Mouse (Mus musculus): ENCODE results near the gene Samd14.
A peak's percentile ranks its signal among the peaks of the same experiment; 100 is the strongest.

The Samd14 gene

GRCm38 (mm10) chr11:94989562-94990017, 20.1 kb upstream of the Samd14 start:
- DNase-seq (ENCODE audit: low spot score in 2 of 2): peak; percentile 64 to 72

GRCm38 (mm10) chr11:94990102-94990748, 19.5 kb upstream of the Samd14 start:
- DNase-seq (ENCODE audit: low spot score in 2 of 2): no peak

GRCm38 (mm10) chr11:94990749-94991577, 18.7 kb upstream of the Samd14 start, which contains the start of gene Ppp1r9b:
TSS of gene Ppp1r9b (plus strand) at chr11:94991035.
- peak; percentile 87 to 92 for DNase-seq (ENCODE audit: low spot score in 2 of 2)

GRCm38 (mm10) chr11:94991641-94992479, 17.8 kb upstream of the Samd14 start:
- peak; percentile 54 to 64 for DNase-seq (ENCODE audit: low spot score in 2 of 2)

GRCm38 (mm10) chr11:94992480-94992753, 17.3 kb upstream of the Samd14 start:
- no peak for DNase-seq (ENCODE audit: low spot score in 2 of 2)

GRCm38 (mm10) chr11:94992754-94993606, 16.7 kb upstream of the Samd14 start:
- peak in 1 of 2 experiments; percentile 44 for DNase-seq (ENCODE audit: low spot score in 2 of 2)

- no peak for DNase-seq (ENCODE audit: low spot score in 2 of 2)
Observed at GRCm38 (mm10) chr11:94994208-94994814, 15.4 kb upstream of the Samd14 start.

GRCm38 (mm10) chr11:94994947-94995772, 14.5 kb upstream of the Samd14 start:
- no peak for DNase-seq (ENCODE audit: low spot score in 2 of 2)

- DNase-seq (ENCODE audit: low spot score in 2 of 2): no peak
Observed at GRCm38 (mm10) chr11:94996101-94996500, 13.6 kb upstream of the Samd14 start.

GRCm38 (mm10) chr11:94996984-94997383, 12.7 kb upstream of the Samd14 start:
- no peak for DNase-seq (ENCODE audit: low spot score in 2 of 2)

GRCm38 (mm10) chr11:94997596-94997995, 12.1 kb upstream of the Samd14 start:
- no peak for DNase-seq (ENCODE audit: low spot score in 2 of 2)

GRCm38 (mm10) chr11:94998041-94998531, 11.6 kb upstream of the Samd14 start:
- DNase-seq (ENCODE audit: low spot score in 2 of 2): peak; percentile 97

- DNase-seq (ENCODE audit: low spot score in 2 of 2): no peak
Observed at GRCm38 (mm10) chr11:95000128-95000527, 9.6 kb upstream of the Samd14 start.

- peak; percentile 70 to 73 for DNase-seq (ENCODE audit: low spot score in 2 of 2)
Observed at GRCm38 (mm10) chr11:95000548-95000947, 9.1 kb upstream of the Samd14 start.

- DNase-seq (ENCODE audit: low spot score in 2 of 2): peak; percentile 61 to 72
Observed at GRCm38 (mm10) chr11:95001058-95001457, 8.6 kb upstream of the Samd14 start.

GRCm38 (mm10) chr11:95001584-95002347, 7.9 kb upstream of the Samd14 start:
- no peak for DNase-seq (ENCODE audit: low spot score in 2 of 2)

GRCm38 (mm10) chr11:95002705-95003104, 7.0 kb upstream of the Samd14 start:
- DNase-seq (ENCODE audit: low spot score in 2 of 2): no peak

- no peak for DNase-seq (ENCODE audit: low spot score in 2 of 2)
Observed at GRCm38 (mm10) chr11:95004136-95004936, 5.3 kb upstream of the Samd14 start.
